Mouse (Mus musculus) heart, postnatal 0 days (tissue): ENCODE results near the gene Rex2.
"Not testable (repeated sequence)": the region's sequence is repeated elsewhere in the genome, so short reads cannot be mapped to it uniquely, and the experiment has no call there.

Source experiments
- CTCF ChIP-seq: IDR thresholded peaks from 2 replicates; pipeline ENCODE4 v1.5.1; 2016; ENCODE audit warnings: antibody characterized with exemption, control low read depth, low read depth
- EP300 ChIP-seq: IDR thresholded peaks from 2 replicates; pipeline ENCODE4 v1.6.1; 2016; ENCODE audit warnings: antibody characterized with exemption, low read depth

GRCm38 (mm10) chr4:147101666-147102626 lies 80.3 kb downstream of the Rex2 start:
- not testable (repeated sequence) for TF ChIP-seq EP300, CTCF
